Mouse (Mus musculus): ENCODE data around the gene Rpl36a-ps1.

GRCm38 (mm10) chr14:98956788-98957187 is 37.3 kb downstream of the Rpl36a-ps1 start:
- TF ChIP-seq POLR2A (IDR thresholded peaks at IDR 0.05; ENCODE audit: extremely low read depth, insufficient read depth, low read length): no peak
- TF ChIP-seq CTCF (IDR thresholded peaks at IDR 0.05; ENCODE audit: extremely low read depth, insufficient read depth, low read length): no peak
